Mouse (Mus musculus) hindbrain, embryonic 11.5 days (tissue): ENCODE results near the gene Pramef25. TPM values are rescaled to one million over a fixed set of nuclear protein-coding genes. Genes with fewer than 3 reads are reported as not detected.
"Not testable (repeated sequence)": the region's sequence is repeated elsewhere in the genome, so short reads cannot be mapped to it uniquely, and the experiment has no call there.

ENCODE experiments used
- ATAC-seq: fragments of 200-750 bp; cut with Nextera tagmentation; 2 replicates; pipeline ENCODE4 v1.8.0; 2017; ENCODE audit warnings: mild to moderate bottlenecking, moderate TSS enrichment, moderate library complexity; ENCODE audit not compliant: low FRiP score
- DNase-seq: peaks from one replicate; pipeline ENCODE4 v3.0.0-alpha.2; 2015; ENCODE audit warnings: low spot score
- H3K27ac ChIP-seq: fragments of 300-500 bp; sonication (generic); 2 replicates; pipeline ENCODE4 v1.5.1; 2014; ENCODE audit warnings: mild to moderate bottlenecking, low read depth, low read length
- H3K27me3 ChIP-seq: fragments of 300-500 bp; sonication (generic); 2 replicates; pipeline ENCODE4 v1.6.1; 2014; ENCODE audit warnings: mild to moderate bottlenecking, low read length, moderate library complexity, mixed read lengths; ENCODE audit not compliant: control insufficient read depth, insufficient read depth
- H3K36me3 ChIP-seq: fragments of 300-500 bp; sonication (generic); 2 replicates; pipeline ENCODE4 v1.6.1; 2014; ENCODE audit warnings: mild to moderate bottlenecking, low read length, moderate library complexity, mixed read lengths; ENCODE audit not compliant: control insufficient read depth, insufficient read depth
- H3K4me1 ChIP-seq: fragments of 300-500 bp; sonication (generic); replicated peaks from 2 replicates; pipeline ENCODE4 v1.6.1; 2014; ENCODE audit warnings: low read length, mixed read lengths; ENCODE audit not compliant: control insufficient read depth, insufficient read depth
- H3K4me2 ChIP-seq: fragments of 300-500 bp; sonication (generic); replicated peaks from 2 replicates; pipeline ENCODE4 v1.6.1; 2014; ENCODE audit warnings: mild to moderate bottlenecking, low read depth, low read length
- H3K4me3 ChIP-seq: fragments of 300-500 bp; sonication (generic); 2 replicates; pipeline ENCODE4 v1.5.1; 2014; ENCODE audit warnings: low read depth, low read length
- H3K9ac ChIP-seq: fragments of 300-500 bp; sonication (generic); 2 replicates; pipeline ENCODE4 v1.6.1; 2014; ENCODE audit warnings: low read depth, low read length
- H3K9me3 ChIP-seq: fragments of 300-500 bp; sonication (generic); 2 replicates; pipeline ENCODE4 v1.6.1; 2016; ENCODE audit warnings: low read length; ENCODE audit not compliant: control insufficient read depth
- WGBS: fragments of 180-500 bp; shearing (Covaris S2); extraction: QIAGEN DNeasy Blood & Tissue Kit; methylation state at CpG from one replicate; pipeline ENCODE4 v1.1.7; 2014; 5-methylcytosine and 5-hydroxymethylcytosine counted together
- polyA plus RNA-seq: library from polyadenylated mRNA; unstranded; fragments of >200 nt; fragmentation: Nextera tagmentation; extraction: Ambion mirVana; gene quantifications from 2 replicates; pipeline ENCODE4 v1.2.1, GENCODE M21; 2014

The Pramef25 gene
- polyA plus RNA-seq: not detected in 2 replicates

GRCm38 (mm10) chr4:143950916-143951315 lies at the start of gene Pramef25:
TSS of gene Pramef25 (minus strand) at chr4:143951016.
- WGBS: 90% methylated on average over 1 of the region's 1 CpGs
- H3K27me3 ChIP-seq, DNase-seq, H3K36me3 ChIP-seq, H3K4me3 ChIP-seq, H3K4me2 ChIP-seq, H3K27ac ChIP-seq, ATAC-seq, H3K4me1 ChIP-seq, H3K9ac ChIP-seq, H3K9me3 ChIP-seq: not testable (repeated sequence)

GRCm38 (mm10) chr4:143994269-143994668 lies 43.5 kb upstream of the Pramef25 start, which contains the start of gene Pramef17:
TSS of gene Pramef17 (minus strand) at chr4:143994369.
- H3K36me3 ChIP-seq, H3K27ac ChIP-seq, H3K9ac ChIP-seq, H3K4me2 ChIP-seq, H3K4me3 ChIP-seq, H3K9me3 ChIP-seq, DNase-seq, H3K4me1 ChIP-seq, ATAC-seq, H3K27me3 ChIP-seq: not testable (repeated sequence)
- WGBS: 66% methylated on average over 3 of the region's 3 CpGs

- 95% methylated on average over 12 of the region's 17 CpGs for WGBS
- H3K27me3 ChIP-seq, H3K4me1 ChIP-seq, H3K9me3 ChIP-seq, H3K9ac ChIP-seq, H3K36me3 ChIP-seq, H3K4me2 ChIP-seq, DNase-seq, H3K4me3 ChIP-seq, H3K27ac ChIP-seq, ATAC-seq: not testable (repeated sequence)
These were observed 37.3 kb upstream of the Pramef25 start for GRCm38 (mm10) chr4:143988126-143988525.

- DNase-seq, H3K27me3 ChIP-seq, H3K4me1 ChIP-seq, ATAC-seq, H3K36me3 ChIP-seq, H3K27ac ChIP-seq, H3K9me3 ChIP-seq, H3K9ac ChIP-seq, H3K4me2 ChIP-seq, H3K4me3 ChIP-seq: not testable (repeated sequence)
- 93% methylated on average over 5 of the region's 17 CpGs for WGBS
These were observed 36.7 kb upstream of the Pramef25 start for GRCm38 (mm10) chr4:143987475-143987941.

- 81% methylated on average over 2 of the region's 9 CpGs for WGBS
- not testable (repeated sequence) for DNase-seq, H3K4me3 ChIP-seq, H3K27me3 ChIP-seq, ATAC-seq, H3K4me2 ChIP-seq, H3K9ac ChIP-seq, H3K4me1 ChIP-seq, H3K27ac ChIP-seq, H3K9me3 ChIP-seq, H3K36me3 ChIP-seq
These were observed 34.9 kb upstream of the Pramef25 start for GRCm38 (mm10) chr4:143985733-143986132.

GRCm38 (mm10) chr4:143985165-143985564 lies 34.3 kb upstream of the Pramef25 start:
- not testable (repeated sequence) for H3K4me3 ChIP-seq, H3K4me2 ChIP-seq, H3K27me3 ChIP-seq, H3K27ac ChIP-seq, H3K4me1 ChIP-seq, ATAC-seq, H3K9ac ChIP-seq, H3K36me3 ChIP-seq, H3K9me3 ChIP-seq, DNase-seq
- WGBS: no CpG with 5 or more reads among the region's 7 CpGs

GRCm38 (mm10) chr4:143983446-143983845 lies 32.6 kb upstream of the Pramef25 start:
- not testable (repeated sequence) for H3K4me1 ChIP-seq, H3K9ac ChIP-seq, H3K9me3 ChIP-seq, H3K36me3 ChIP-seq, H3K4me2 ChIP-seq, H3K27me3 ChIP-seq, ATAC-seq, H3K4me3 ChIP-seq, DNase-seq, H3K27ac ChIP-seq
- WGBS: no CpG with 5 or more reads among the region's 1 CpGs

- H3K27me3 ChIP-seq, H3K9ac ChIP-seq, H3K4me2 ChIP-seq, H3K4me1 ChIP-seq, DNase-seq, H3K4me3 ChIP-seq, H3K36me3 ChIP-seq, H3K27ac ChIP-seq, H3K9me3 ChIP-seq, ATAC-seq: not testable (repeated sequence)
- WGBS: 73% methylated on average over 1 of the region's 2 CpGs
These were observed 16.0 kb upstream of the Pramef25 start, which contains the start of gene Gm13101 for GRCm38 (mm10) chr4:143966850-143967249. TSS of gene Gm13101 (minus strand) at chr4:143966950.

GRCm38 (mm10) chr4:143900280-143900679 lies 50.5 kb downstream of the Pramef25 start, which contains the start of gene Pramef6:
TSS of gene Pramef6 (minus strand) at chr4:143900380.
- H3K27me3 ChIP-seq, H3K27ac ChIP-seq, H3K9ac ChIP-seq, ATAC-seq, H3K4me3 ChIP-seq, H3K9me3 ChIP-seq, H3K4me2 ChIP-seq, H3K36me3 ChIP-seq, DNase-seq, H3K4me1 ChIP-seq: not testable (repeated sequence)
- 94% methylated on average over 1 of the region's 1 CpGs for WGBS
